Mouse (Mus musculus) CH12.LX (cell line): ENCODE measurements around the gene Smim1. TPM values are rescaled to one million over a fixed set of nuclear protein-coding genes. Genes with fewer than 3 reads are reported as not detected.

Experiments
- DNase-seq: peaks from one replicate; pipeline ENCODE4 v3.0.0-alpha.2; 2013; ENCODE audit errors: extremely low read depth
- H3K27ac ChIP-seq: 2 replicates; pipeline ENCODE4 v1.5.1; 2012; ENCODE audit warnings: low read depth, mild to moderate bottlenecking, control low read depth, moderate library complexity; ENCODE audit not compliant: insufficient read depth
- H3K27me3 ChIP-seq: replicated peaks from 2 replicates; pipeline ENCODE3; 2012; ENCODE audit warnings: inconsistent platforms
- H3K36me3 ChIP-seq, 2 experiments: replicated peaks in 1 of 2; 2 replicates each; pipeline versions ENCODE3 to v1.6.1; 2012; ENCODE audit warnings: inconsistent platforms in 1 of 2, low read length in 1 of 2, mild to moderate bottlenecking in 1 of 2, mixed read lengths in 1 of 2, moderate library complexity in 1 of 2; ENCODE audit not compliant: control insufficient read depth in 1 of 2, insufficient read depth in 1 of 2
- H3K4me1 ChIP-seq, 2 experiments: 2 replicates each; pipeline ENCODE4 v1.6.1; 2012; ENCODE audit warnings: inconsistent platforms in 1 of 2, moderate library complexity in 1 of 2; ENCODE audit not compliant: insufficient read depth in 2 of 2, control insufficient read depth in 1 of 2
- H3K4me2 ChIP-seq: 2 replicates; pipeline ENCODE4 v1.6.1; 2012; ENCODE audit warnings: low read depth, mild to moderate bottlenecking, control low read depth; ENCODE audit not compliant: poor library complexity, insufficient read depth, severe bottlenecking
- H3K4me3 ChIP-seq, 3 experiments: fragments of 150-350 bp in 1 of 3; sonication (generic) in 1 of 3; replicated peaks in 1 of 3; 2 replicates each; pipeline versions ENCODE3 to v1.5.1; 2011 to 2012; ENCODE audit warnings: low read depth in 2 of 3, low read length in 2 of 3, mild to moderate bottlenecking in 2 of 3, moderate library complexity in 2 of 3, control low read depth in 1 of 3, improper control_type of control experiment in 1 of 3, inconsistent platforms in 1 of 3, mixed read lengths in 1 of 3; ENCODE audit not compliant: poor library complexity in 1 of 3
- H3K79me2 ChIP-seq: replicated peaks from 2 replicates; pipeline ENCODE4 v1.6.1; 2012; ENCODE audit warnings: mild to moderate bottlenecking, moderate library complexity; ENCODE audit not compliant: control insufficient read depth, poor library complexity, insufficient read depth, severe bottlenecking; ENCODE audit errors: extremely low read depth
- H3K9ac ChIP-seq: 2 replicates; pipeline ENCODE4 v1.6.1; 2012; ENCODE audit warnings: low read depth, mild to moderate bottlenecking, control low read depth, moderate library complexity; ENCODE audit not compliant: insufficient read depth
- H3K9me3 ChIP-seq: replicated peaks from 2 replicates; pipeline ENCODE3; 2012; ENCODE audit warnings: low read length, inconsistent platforms, mixed read lengths
- BHLHE40 ChIP-seq: IDR thresholded peaks from 2 replicates; pipeline ENCODE4 v1.6.1; 2011; ENCODE audit warnings: mild to moderate bottlenecking, low read depth, low read length, improper control_type of control experiment
- CHD2 ChIP-seq: IDR thresholded peaks from 2 replicates; pipeline ENCODE4 v1.6.1; 2011; ENCODE audit warnings: low read length, improper control_type of control experiment
- CTCF ChIP-seq, 2 experiments: IDR thresholded peaks in 1 of 2; conservative IDR thresholded peaks in 1 of 2; 2 replicates each; pipeline ENCODE4 v1.5.1; 2011 to 2012; ENCODE audit warnings: low read depth in 2 of 2, low read length in 2 of 2, improper control_type of control experiment in 1 of 2, inconsistent platforms in 1 of 2, mild to moderate bottlenecking in 1 of 2, moderate library complexity in 1 of 2
- ETS1 ChIP-seq: conservative IDR thresholded peaks from 2 replicates; pipeline ENCODE4 v1.6.1; 2012; ENCODE audit warnings: low read depth, mild to moderate bottlenecking, inconsistent platforms, low read length, improper control_type of control experiment, moderate library complexity
- HCFC1 ChIP-seq: IDR thresholded peaks from 2 replicates; pipeline ENCODE4 v1.6.1; 2012; ENCODE audit warnings: low read depth, mild to moderate bottlenecking, inconsistent platforms, low read length, improper control_type of control experiment
- KAT2A ChIP-seq: IDR thresholded peaks from 2 replicates; pipeline ENCODE4 v1.6.1; 2012; ENCODE audit warnings: low read length, improper control_type of control experiment, inconsistent platforms; ENCODE audit not compliant: insufficient replicate concordance
- MAZ ChIP-seq: IDR thresholded peaks from 2 replicates; pipeline ENCODE4 v1.6.1; 2012; ENCODE audit warnings: low read depth, mild to moderate bottlenecking, inconsistent platforms, low read length, improper control_type of control experiment, moderate library complexity
- MYC ChIP-seq: IDR thresholded peaks from 2 replicates; pipeline ENCODE4 v1.6.1; 2011; ENCODE audit warnings: low read depth, mild to moderate bottlenecking, improper control_type of control experiment, low read length
- NELFE ChIP-seq: IDR thresholded peaks from 2 replicates; pipeline ENCODE4 v1.6.1; 2011; ENCODE audit warnings: low read depth, low read length, improper control_type of control experiment
- RAD21 ChIP-seq: IDR thresholded peaks from 2 replicates; pipeline ENCODE4 v1.6.1; 2011; ENCODE audit warnings: low read depth, mild to moderate bottlenecking, low read length, improper control_type of control experiment, moderate library complexity
- RCOR1 ChIP-seq: conservative IDR thresholded peaks from 2 replicates; pipeline ENCODE4 v1.6.1; 2012; ENCODE audit warnings: low read depth, mild to moderate bottlenecking, inconsistent platforms, low read length, improper control_type of control experiment
- SIN3A ChIP-seq: IDR thresholded peaks from 2 replicates; pipeline ENCODE4 v1.6.1; 2012; ENCODE audit warnings: low read length, improper control_type of control experiment, inconsistent platforms
- SMC3 ChIP-seq: IDR thresholded peaks from 2 replicates; pipeline ENCODE4 v1.6.1; 2011; ENCODE audit warnings: low read depth, low read length, improper control_type of control experiment
- TBP ChIP-seq: conservative IDR thresholded peaks from 2 replicates; pipeline ENCODE4 v1.6.1; 2011; ENCODE audit warnings: low read depth, low read length, improper control_type of control experiment
- USF1 ChIP-seq: IDR thresholded peaks from 2 replicates; pipeline ENCODE4 v1.6.1; 2014; ENCODE audit warnings: low read depth, mild to moderate bottlenecking, inconsistent platforms, low read length, improper control_type of control experiment
- ZC3H11A ChIP-seq: IDR thresholded peaks from 2 replicates; pipeline ENCODE4 v1.6.1; 2012; ENCODE audit warnings: low read depth, mild to moderate bottlenecking, inconsistent platforms, low read length, improper control_type of control experiment
- ZKSCAN1 ChIP-seq: IDR thresholded peaks from 2 replicates; pipeline ENCODE4 v1.6.1; 2012; ENCODE audit warnings: low read depth, inconsistent platforms, low read length, improper control_type of control experiment, borderline replicate concordance
- ZMIZ1 ChIP-seq: IDR thresholded peaks from 2 replicates; pipeline ENCODE4 v1.6.1; 2012; ENCODE audit warnings: low read depth, mild to moderate bottlenecking, inconsistent platforms, low read length, improper control_type of control experiment
- ZNF384 ChIP-seq: IDR thresholded peaks from 2 replicates; pipeline ENCODE4 v1.6.1; 2012; ENCODE audit warnings: low read depth, low read length, improper control_type of control experiment, inconsistent platforms
- dilution Hi-C: fragments of 300-500 bp; cut with MboI; formaldehyde crosslinking; loops from 2 replicates; pipeline ENCODE4 v1.14.3; 2020; ENCODE audit warnings: low sequenced_read_pairs; ENCODE audit not compliant: extremely low pct_unique_long_range_greater_than_20kb, extremely low pct_ligation_motif_present
- in situ Hi-C: fragments of 300-500 bp; cut with MboI; formaldehyde crosslinking; loops from 3 replicates; pipeline ENCODE4 v1.14.3; 2019; ENCODE audit warnings: low sequenced_read_pairs, low pct_ligation_motif_present, low pct_unique_long_range_greater_than_20kb, mixed read lengths
- polyA plus RNA-seq: library from polyadenylated mRNA; unstranded; fragments of >175 nt; gene quantifications from 2 replicates; pipeline ENCODE4 v1.2.1, GENCODE M21; 2012; ENCODE audit warnings: low read depth; ENCODE audit not compliant: insufficient read length
- total RNA-seq, 2 experiments: library from RNA; depleted of rRNA; stranded (reverse); fragments of 300-350 nt in 1 of 2; fragments of >200 nt in 1 of 2; gene quantifications; 2 replicates each; pipeline ENCODE4 v1.2.3; 2012 to 2014

The Smim1 gene
- total and polyA plus RNA-seq, 3 experiments = 0.16 to 2.3 TPM; not detected in 1

- Histone ChIP-seq H3K9me3 (no peaks in the 10 kb centered on the region), H3K4me3 (no peak overlapping the region), H3K4me2 (no peak overlapping the region), H3K4me1 (no peaks in the 10 kb centered on the region), H3K79me2 (no peaks in the 10 kb centered on the region), H3K36me3 (peaks cover 85 to 89% of the 10 kb centered on the region in 2 experiments), H3K27ac (no peak overlapping the region), H3K27me3 (no peaks in the 10 kb centered on the region), H3K9ac (no peak overlapping the region)
- in situ Hi-C loops = loop anchor here (5.0 kb wide), 1 partner anchor 137 kb away; no protein-coding TSS in a partner anchor
- no peak for TF ChIP-seq MYC
- peak; percentile 28; the same call in 1 of the 2 replicates for TF ChIP-seq ZC3H11A
- TF ChIP-seq SIN3A = 0 out of 2 replicates have a peak, but pooled peaks have one; percentile 23
- TF ChIP-seq RAD21 = peak; percentile 87
- no peak for TF ChIP-seq KAT2A
- no peak for TF ChIP-seq ZNF384
- no peak for TF ChIP-seq HCFC1
- peak; percentile 31; the same call in 1 of the 2 replicates for TF ChIP-seq NELFE
- TF ChIP-seq CHD2 = no peak
- TF ChIP-seq CTCF (conservative IDR thresholded peaks at IDR 0.05 in 1 of 2, IDR thresholded peaks at IDR 0.05 in 1 of 2; ENCODE audit: low read depth in 2 of 2, low read length in 2 of 2) = peak; percentile 51 to 88; a peak in 3 of 4 replicates
- peak; percentile 85 for TF ChIP-seq SMC3
- dilution Hi-C loops = no loop called here
- peak; percentile 54 for DNase-seq
These were observed 39.1 kb upstream of the Smim1 start for GRCm38 (mm10) chr4:154064827-154065773.

DNA sequence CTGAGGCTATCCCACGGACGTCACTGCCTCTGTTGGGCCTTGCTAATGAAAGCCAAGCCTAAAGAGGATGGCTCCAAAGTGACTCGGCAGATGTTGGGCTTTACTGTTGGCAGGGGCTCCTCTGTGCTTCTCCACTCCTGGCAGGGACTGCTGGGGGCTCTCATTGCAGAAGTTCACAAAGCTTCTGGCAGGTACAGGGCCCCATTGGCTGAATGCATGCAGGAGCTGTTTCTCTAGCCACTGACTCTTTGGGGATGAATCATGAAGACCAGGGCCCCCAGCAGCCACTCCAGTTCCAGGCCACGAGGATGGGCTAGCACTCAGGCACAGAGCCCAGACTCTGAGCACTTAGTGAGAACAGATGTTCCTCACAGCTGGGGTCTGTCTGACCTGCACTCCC, 31.7 kb upstream of the Smim1 start:
- dilution Hi-C loops = no loop called here
- TF ChIP-seq TBP (no peak), ZKSCAN1 (no peak), MAZ (no peak), BHLHE40 (no peak), ETS1 (no peak), RAD21 (no peak), ZMIZ1 (no peak), USF1 (no peak), CTCF (conservative IDR thresholded peaks at IDR 0.05 in 1 of 2, IDR thresholded peaks at IDR 0.05 in 1 of 2; ENCODE audit: low read depth in 2 of 2, low read length in 2 of 2) (no peak), RCOR1 (no peak)
- TF ChIP-seq, all 38 proteins: peak for 0
- Histone ChIP-seq H3K79me2 (no peaks in the 10 kb centered on the region), H3K9me3 (no peaks in the 10 kb centered on the region), H3K27ac (no peak overlapping the region), H3K9ac (no peak overlapping the region), H3K27me3 (no peaks in the 10 kb centered on the region), H3K36me3 (peaks cover 62 to 70% of the 10 kb centered on the region in 2 experiments), H3K4me3 (no peak overlapping the region), H3K4me2 (no peak overlapping the region), H3K4me1 (no peaks in the 10 kb centered on the region; a peak in 1 of 4 replicates)
- in situ Hi-C loops = no loop called here
- no peak for DNase-seq
